Mouse (Mus musculus): ENCODE measurements around the gene Olfr1229.

The Olfr1229 gene

GRCm38 (mm10) chr2:89287914-89288313 lies at the start of gene Olfr1229:
Gene Olfr1229, minus strand, starts transcription at chr2:89288014.
- in situ Hi-C loops (cut with MboI, MseI): no loop called here

GRCm38 (mm10) chr2:89329575-89329974 lies 41.8 kb upstream of the Olfr1229 start, which contains the start of gene Olfr1232:
Gene Olfr1232, minus strand, starts transcription at chr2:89329675.
- in situ Hi-C loops (cut with MboI, MseI): loop anchor here (25.0 kb wide), 1 partner anchor 1442 kb away; the partner anchor contains the start of gene Olfr1153

GRCm38 (mm10) chr2:89306974-89307373 lies 19.2 kb upstream of the Olfr1229 start, which contains the start of gene Olfr1231:
Gene Olfr1231, minus strand, starts transcription at chr2:89307074.
- in situ Hi-C loops (cut with MboI, MseI): no loop called here

- in situ Hi-C loops (cut with MboI, MseI): no loop called here
Observed at GRCm38 (mm10) chr2:89297168-89297567, 9.4 kb upstream of the Olfr1229 start, which contains the start of gene Olfr1230. Gene Olfr1230, minus strand, starts transcription at chr2:89297268.

GRCm38 (mm10) chr2:89253962-89254361 lies 33.9 kb downstream of the Olfr1229 start, which contains the start of gene Olfr1228:
Gene Olfr1228, minus strand, starts transcription at chr2:89254062.
- in situ Hi-C loops (cut with MboI, MseI): no loop called here
